Mouse (Mus musculus) E14TG2a.4 (cell line): ENCODE measurements at regions not wholly inside any gene's neighbourhood (a gene's known extent, or its start where the extent isn't known, plus 50 kb on each side); places are given as distances from the start of the nearest gene placed in this dataset.

Experiments
- CTCF ChIP-seq: conservative IDR thresholded peaks from 2 replicates; pipeline ENCODE4 v1.5.1; 2014; ENCODE audit warnings: low read length
- NANOG ChIP-seq: IDR thresholded peaks from 2 replicates; pipeline ENCODE4 v1.6.1; 2014; ENCODE audit warnings: borderline replicate concordance, low read length, mixed read lengths
- POU5F1 ChIP-seq: IDR thresholded peaks from 2 replicates; pipeline ENCODE4 v1.6.1; 2014; ENCODE audit warnings: low read length, borderline replicate concordance

GRCm38 (mm10) chr12:73405583-73405982 lies 119.0 kb downstream of the Slc38a6 start:
- no peak for TF ChIP-seq NANOG
- TF ChIP-seq CTCF, result no peak
- TF ChIP-seq POU5F1, result no peak
